Mouse (Mus musculus) right cerebral cortex, adult 18-20 months (tissue): ENCODE data around the gene Trhr2.
A peak's percentile ranks its signal among the peaks of the same experiment; 100 is the strongest.

ENCODE experiments used
- DNase-seq: peaks from one replicate; pipeline ENCODE4 v3.0.0; 2022; ENCODE audit warnings: mixed read lengths

Trhr2 gene

GRCm38 (mm10) chr8:122350309-122351089 is 10.0 kb downstream of the Trhr2 start:
- DNase-seq, result no peak

- DNase-seq, result no peak
Measured at GRCm38 (mm10) chr8:122349357-122350297, 10.9 kb downstream of the Trhr2 start.

GRCm38 (mm10) chr8:122347811-122348552 is 12.6 kb downstream of the Trhr2 start:
- peak; percentile 77 for DNase-seq

- DNase-seq, result no peak
Measured at GRCm38 (mm10) chr8:122345181-122346095, 15.1 kb downstream of the Trhr2 start.

GRCm38 (mm10) chr8:122344219-122344618 is 16.3 kb downstream of the Trhr2 start:
- no peak for DNase-seq

GRCm38 (mm10) chr8:122343758-122344157 is 16.8 kb downstream of the Trhr2 start:
- DNase-seq, result no peak

GRCm38 (mm10) chr8:122343341-122343740 is 17.2 kb downstream of the Trhr2 start:
- DNase-seq, result no peak

- peak; percentile 66 for DNase-seq
Measured at GRCm38 (mm10) chr8:122342806-122343209, 17.7 kb downstream of the Trhr2 start.

GRCm38 (mm10) chr8:122342362-122342761 is 18.2 kb downstream of the Trhr2 start:
- DNase-seq, result no peak

GRCm38 (mm10) chr8:122341790-122342189 is 18.8 kb downstream of the Trhr2 start:
- no peak for DNase-seq

- no peak for DNase-seq
Measured at GRCm38 (mm10) chr8:122340761-122341160, 19.8 kb downstream of the Trhr2 start.

GRCm38 (mm10) chr8:122338852-122339251 is 21.7 kb downstream of the Trhr2 start:
- no peak for DNase-seq

- DNase-seq, result peak; percentile 66
Measured at GRCm38 (mm10) chr8:122336251-122336910, 24.2 kb downstream of the Trhr2 start.

- DNase-seq, result no peak
Measured at GRCm38 (mm10) chr8:122335638-122336250, 24.8 kb downstream of the Trhr2 start.

- DNase-seq, result no peak
Measured at GRCm38 (mm10) chr8:122334791-122335490, 25.6 kb downstream of the Trhr2 start.

GRCm38 (mm10) chr8:122333531-122333930 is 27.0 kb downstream of the Trhr2 start:
- no peak for DNase-seq

- peak; percentile 78 for DNase-seq
Measured at GRCm38 (mm10) chr8:122332753-122333506, 27.6 kb downstream of the Trhr2 start.

GRCm38 (mm10) chr8:122331134-122331523 is 29.4 kb downstream of the Trhr2 start:
- no peak for DNase-seq

GRCm38 (mm10) chr8:122330446-122331133 is 30.0 kb downstream of the Trhr2 start:
- DNase-seq, result no peak
